Mouse (Mus musculus) embryonic facial prominence, embryonic 11.5 days (tissue): ENCODE measurements around the gene Mmp28. TPM values are rescaled to one million over a fixed set of nuclear protein-coding genes. Genes with fewer than 3 reads are reported as not detected.

Source experiments
- ATAC-seq: fragments of 200-750 bp; cut with Nextera tagmentation; replicated peaks from 2 replicates; pipeline ENCODE4 v1.8.0; 2017; ENCODE audit warnings: low read depth; ENCODE audit not compliant: insufficient number of reproducible peaks, low FRiP score, low TSS enrichment
- DNase-seq: peaks from one replicate; pipeline ENCODE4 v3.0.0-alpha.2; 2015; ENCODE audit warnings: low spot score
- H3K27ac ChIP-seq: fragments of 300-500 bp; sonication (generic); replicated peaks from 2 replicates; pipeline ENCODE4 v1.5.1; 2014; ENCODE audit warnings: mild to moderate bottlenecking, low read depth, low read length, control low read depth
- H3K27me3 ChIP-seq: fragments of 300-500 bp; sonication (generic); 2 replicates; pipeline ENCODE4 v1.6.1; 2014; ENCODE audit warnings: mild to moderate bottlenecking, low read length, moderate library complexity, mixed read lengths; ENCODE audit not compliant: control insufficient read depth, insufficient read depth
- H3K36me3 ChIP-seq: fragments of 300-500 bp; sonication (generic); replicated peaks from 2 replicates; pipeline ENCODE4 v1.6.1; 2014; ENCODE audit warnings: low read depth, mild to moderate bottlenecking, low read length, moderate library complexity, mixed read lengths; ENCODE audit not compliant: control insufficient read depth, insufficient read depth
- H3K4me1 ChIP-seq: fragments of 300-500 bp; sonication (generic); 2 replicates; pipeline ENCODE4 v1.6.1; 2014; ENCODE audit warnings: low read length, mixed read lengths; ENCODE audit not compliant: control insufficient read depth, insufficient read depth
- H3K4me2 ChIP-seq: fragments of 300-500 bp; sonication (generic); 2 replicates; pipeline ENCODE4 v1.6.1; 2014; ENCODE audit warnings: low read depth, mild to moderate bottlenecking, control low read depth, low read length, moderate library complexity
- H3K4me3 ChIP-seq: fragments of 300-500 bp; sonication (generic); 2 replicates; pipeline ENCODE4 v1.5.1; 2014; ENCODE audit warnings: low read depth, low read length, control low read depth
- H3K9ac ChIP-seq: fragments of 300-500 bp; sonication (generic); replicated peaks from 2 replicates; pipeline ENCODE4 v1.6.1; 2014; ENCODE audit warnings: mild to moderate bottlenecking, control low read depth, low read length
- H3K9me3 ChIP-seq: fragments of 300-500 bp; sonication (generic); replicated peaks from 2 replicates; pipeline ENCODE4 v1.6.1; 2016; ENCODE audit warnings: mild to moderate bottlenecking, low read length, inconsistent platforms, mixed read lengths; ENCODE audit not compliant: control insufficient read depth
- WGBS: fragments of 180-500 bp; shearing (Covaris S2); extraction: QIAGEN DNeasy Blood & Tissue Kit; methylation state at CpG from one replicate; pipeline ENCODE4 v1.1.7; 2014; 5-methylcytosine and 5-hydroxymethylcytosine counted together
- polyA plus RNA-seq: library from polyadenylated mRNA; unstranded; fragments of >200 nt; fragmentation: Nextera tagmentation; extraction: Ambion mirVana; gene quantifications from 2 replicates; pipeline ENCODE4 v1.2.1, GENCODE M21; 2014

Mmp28 gene
- polyA plus RNA-seq, 1 experiment from 2014 or later, result 3.2 TPM

DNA sequence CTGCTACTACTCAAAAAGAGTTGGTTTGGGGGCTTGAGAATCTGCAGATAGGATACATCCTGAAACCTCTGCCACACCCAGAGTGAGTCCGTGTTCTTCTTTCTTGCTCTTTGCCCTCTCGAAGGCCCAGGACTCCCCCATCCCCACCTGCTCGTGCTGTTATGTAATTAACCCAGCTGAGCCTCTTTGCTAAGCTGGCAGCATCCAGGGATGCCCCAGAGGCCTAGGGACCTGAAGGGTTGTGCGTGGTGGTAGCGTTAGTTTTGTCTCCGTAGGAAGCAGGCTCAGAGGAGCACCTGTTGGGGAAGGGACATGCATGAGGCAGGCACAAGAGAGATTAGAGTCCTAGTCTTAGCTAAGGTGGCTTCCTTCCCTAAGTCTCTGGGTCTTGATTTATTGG lies 52.4 kb downstream of the Mmp28 start:
- 34% methylated on average over 6 of the region's 6 CpGs for WGBS
- Histone ChIP-seq H3K9me3 (no peaks in the 10 kb centered on the region), H3K27me3 (no peaks in the 10 kb centered on the region), H3K27ac (no peak overlapping the region), H3K4me1 (peaks cover 5% of the 10 kb centered on the region; the same call in 1 of the 2 replicates), H3K4me2 (peak overlapping the region; percentile 95), H3K4me3 (no peak overlapping the region; the same call in 1 of the 2 replicates), H3K36me3 (no peaks in the 10 kb centered on the region), H3K9ac (no peak overlapping the region)
- DNase-seq (no peak), ATAC-seq (no peak)

DNA sequence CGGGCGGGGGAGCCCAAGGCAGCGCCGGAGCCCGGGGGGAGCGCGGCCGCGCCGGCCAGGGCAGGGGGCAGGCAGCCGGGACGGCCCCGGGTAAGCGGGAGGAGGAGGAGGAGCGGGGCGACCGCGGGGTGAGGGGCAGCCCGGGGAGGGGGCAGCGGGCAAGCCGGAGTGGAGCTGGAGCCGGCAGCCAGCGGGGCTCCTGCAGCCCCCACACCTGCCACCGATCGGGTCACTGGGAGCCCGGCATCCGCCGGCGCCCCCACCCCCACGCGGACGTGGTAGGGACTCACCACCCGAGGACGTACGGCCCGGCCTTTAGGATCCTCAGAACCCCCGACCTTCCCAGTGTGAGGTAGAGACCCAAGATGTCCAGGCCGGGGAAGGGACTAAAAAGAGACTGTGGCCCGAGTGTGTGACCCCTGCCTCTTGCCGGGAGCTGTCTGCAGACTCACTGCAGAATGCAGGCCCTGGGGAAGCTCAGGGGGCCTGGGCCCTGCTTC lies 53.0 kb downstream of the Mmp28 start:
- H3K4me3 ChIP-seq, result peak overlapping the region; percentile 72
- H3K9me3 ChIP-seq, result no peaks in the 10 kb centered on the region
- WGBS, result under 1% methylated on average over 35 of the region's 40 CpGs
- no peaks in the 10 kb centered on the region for H3K27me3 ChIP-seq
- H3K4me2 ChIP-seq, result peak overlapping the region; percentile 95
- H3K36me3 ChIP-seq, result no peaks in the 10 kb centered on the region
- H3K9ac ChIP-seq, result peak overlapping the region; percentile 71
- peak; percentile 40 for ATAC-seq
- no peak overlapping the region for H3K27ac ChIP-seq
- peaks cover 5% of the 10 kb centered on the region; the same call in 1 of the 2 replicates for H3K4me1 ChIP-seq
- DNase-seq, result peak; percentile 30

DNA sequence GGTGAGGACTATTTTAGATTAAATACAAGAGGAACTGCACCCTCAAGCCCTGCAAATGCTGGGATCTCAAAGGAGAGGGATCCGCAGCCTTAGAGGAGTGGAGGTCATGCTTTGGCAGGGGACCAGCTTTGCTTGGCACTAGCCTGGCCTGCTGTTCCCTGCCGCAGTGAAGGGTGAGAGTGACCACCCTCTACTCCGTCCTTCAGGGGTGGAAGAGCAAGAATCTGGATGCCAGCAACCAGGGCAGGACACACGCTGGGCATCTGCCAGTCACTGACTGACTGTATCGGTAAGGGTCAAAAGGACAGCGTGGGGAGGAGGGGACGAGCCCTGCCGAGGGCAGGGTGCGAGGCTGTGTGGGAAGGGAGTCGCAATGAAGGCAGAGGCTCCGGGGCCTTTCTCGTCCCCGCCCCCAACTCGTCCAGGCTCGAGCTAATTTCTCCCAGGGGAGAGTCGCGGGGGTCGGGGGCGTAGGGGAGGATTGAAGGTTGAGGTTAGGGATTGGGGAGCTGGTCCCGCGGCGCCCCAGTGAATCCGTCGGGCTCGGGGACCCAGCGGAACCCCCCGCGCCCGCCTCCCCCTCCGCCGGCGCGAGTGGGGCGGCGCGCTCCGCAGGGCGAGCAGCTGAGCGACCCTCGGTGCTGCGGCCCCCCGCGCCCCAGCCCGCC lies 53.6 kb downstream of the Mmp28 start, which contains the start of gene Rasl10b:
Gene Rasl10b (plus strand): TSS at position 51 of the 668 bp plus-strand sequence.
- H3K27ac ChIP-seq, result no peak within 1 kb of the TSS

DNA sequence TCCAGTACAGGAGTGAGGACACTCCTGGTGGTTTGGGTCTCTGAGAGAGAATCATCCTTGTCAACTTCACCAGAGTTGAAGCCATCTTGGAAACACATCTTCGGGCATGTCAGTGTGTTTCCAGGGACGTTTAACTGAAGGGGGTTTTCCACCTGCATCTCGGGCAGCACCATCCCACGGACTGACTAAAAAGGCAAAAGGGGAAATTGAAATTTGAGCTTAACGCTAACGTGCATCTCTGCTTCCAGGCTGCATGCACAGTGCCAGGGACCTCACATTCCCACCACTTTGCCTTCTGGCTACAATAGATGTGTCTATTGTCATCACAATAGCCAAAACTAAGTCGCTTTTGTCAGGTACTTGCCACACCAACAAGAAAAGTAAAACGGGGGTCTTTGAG lies 54.6 kb downstream of the Mmp28 start:
- DNase-seq (no peak), ATAC-seq (no peak)
- Histone ChIP-seq H3K4me2 (no peak overlapping the region), H3K9ac (no peak overlapping the region), H3K36me3 (peaks cover 5% of the 10 kb centered on the region), H3K4me1 (peaks cover 5% of the 10 kb centered on the region; the same call in 1 of the 2 replicates), H3K9me3 (no peaks in the 10 kb centered on the region), H3K27ac (no peak overlapping the region), H3K27me3 (no peaks in the 10 kb centered on the region), H3K4me3 (no peak overlapping the region)
- 31% methylated on average over 8 of the region's 8 CpGs for WGBS

More for the DNA sequence above, 53.6 kb downstream of the Mmp28 start, which contains the start of gene Rasl10b:
- H3K9me3 ChIP-seq, result no peaks in the 10 kb centered on the region
- DNase-seq (peak; percentile 63), ATAC-seq (peak; percentile 77)
- peak within 1 kb of the TSS; percentile 72 for H3K4me3 ChIP-seq
- H3K36me3 ChIP-seq, result no peaks in the 10 kb centered on the region
- WGBS, result 2% methylated on average over 27 of the region's 44 CpGs
- peak within 1 kb of the TSS; percentile 71 for H3K9ac ChIP-seq
- no peaks in the 10 kb centered on the region for H3K27me3 ChIP-seq
- peaks cover 5% of the 10 kb centered on the region; the same call in 1 of the 2 replicates for H3K4me1 ChIP-seq
- peak within 1 kb of the TSS; percentile 95 for H3K4me2 ChIP-seq

DNA sequence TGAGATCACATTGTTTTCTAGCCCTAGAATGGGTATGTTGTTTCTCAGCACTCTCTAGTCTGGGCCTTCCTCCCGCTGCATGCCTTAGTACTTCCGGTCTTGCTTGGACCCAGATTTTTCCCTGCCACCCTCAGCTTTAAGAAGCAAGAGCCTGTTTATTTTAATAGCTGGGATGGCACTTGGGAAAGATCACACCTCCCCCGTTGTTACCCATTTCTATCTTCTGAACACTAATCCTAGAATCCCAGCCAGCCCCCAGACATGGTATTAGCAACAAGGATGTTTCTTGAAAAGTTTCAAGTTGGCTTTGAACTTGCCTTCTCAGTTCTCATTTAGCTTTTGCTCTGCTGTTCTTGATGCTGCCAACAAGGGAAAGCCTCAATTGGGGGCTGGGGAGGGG lies 56.5 kb downstream of the Mmp28 start:
- Histone ChIP-seq H3K27ac (no peak overlapping the region), H3K9ac (no peak overlapping the region), H3K27me3 (no peaks in the 10 kb centered on the region), H3K36me3 (peaks cover 8% of the 10 kb centered on the region), H3K9me3 (no peaks in the 10 kb centered on the region), H3K4me1 (peaks cover 5% of the 10 kb centered on the region; the same call in 1 of the 2 replicates), H3K4me2 (no peak overlapping the region), H3K4me3 (no peak overlapping the region)
- no peak for ATAC-seq
- WGBS, result 51% methylated on average over 3 of the region's 3 CpGs
- no peak for DNase-seq

DNA sequence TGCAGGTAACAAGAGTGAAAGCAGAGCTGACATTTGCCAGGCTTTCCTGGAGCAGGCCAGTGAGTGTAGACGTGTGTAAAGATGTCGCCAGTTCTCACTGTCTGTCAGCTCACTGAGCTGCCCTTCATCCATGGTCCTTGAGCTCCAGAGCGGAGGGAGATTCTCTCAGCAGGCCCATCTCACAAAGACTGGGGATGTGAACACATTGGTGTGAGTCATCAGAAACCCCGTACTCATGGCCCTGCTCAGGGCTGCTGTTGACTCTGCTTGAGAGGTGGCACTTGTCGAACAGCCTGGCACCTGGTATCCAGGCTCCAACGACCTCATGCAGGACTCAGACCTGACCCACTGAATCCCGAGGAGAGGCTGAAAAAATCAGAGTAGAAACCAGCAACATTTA lies 59.1 kb downstream of the Mmp28 start:
- H3K36me3 ChIP-seq, result peaks cover 8% of the 10 kb centered on the region
- H3K9ac ChIP-seq, result no peak overlapping the region
- DNase-seq, result no peak
- H3K4me3 ChIP-seq, result no peak overlapping the region
- WGBS, result 86% methylated on average over 7 of the region's 7 CpGs
- H3K4me1 ChIP-seq, result no peaks in the 10 kb centered on the region
- no peaks in the 10 kb centered on the region for H3K27me3 ChIP-seq
- no peak for ATAC-seq
- H3K27ac ChIP-seq, result no peak overlapping the region
- H3K9me3 ChIP-seq, result no peaks in the 10 kb centered on the region
- no peak overlapping the region for H3K4me2 ChIP-seq

DNA sequence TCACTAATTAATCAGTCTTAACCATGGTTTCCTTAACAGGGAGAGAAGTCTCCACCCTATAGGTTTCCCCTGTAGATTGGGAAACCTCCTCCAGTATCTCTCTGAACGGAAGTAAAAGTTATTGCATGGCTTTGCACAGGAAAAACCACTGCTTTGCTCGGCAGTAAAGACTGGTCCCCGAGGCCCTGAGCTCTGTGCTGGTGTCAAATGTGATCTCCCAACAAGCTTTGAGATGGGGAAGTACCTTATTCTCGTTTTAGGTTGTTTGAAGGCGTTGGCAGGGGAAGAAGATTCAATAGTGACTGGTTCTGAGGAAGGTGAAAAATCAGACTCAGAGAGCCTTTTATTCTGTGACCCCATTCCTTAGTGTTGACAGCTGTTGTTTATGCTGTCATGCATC lies 64.1 kb downstream of the Mmp28 start:
- H3K9me3 ChIP-seq, result no peaks in the 10 kb centered on the region
- peaks cover 5% of the 10 kb centered on the region for H3K36me3 ChIP-seq
- H3K27me3 ChIP-seq, result no peaks in the 10 kb centered on the region
- no peak overlapping the region for H3K9ac ChIP-seq
- ATAC-seq, result no peak
- no peak for DNase-seq
- no peak overlapping the region for H3K4me2 ChIP-seq
- 81% methylated on average over 5 of the region's 5 CpGs for whole genome bisulfite sequencing
- H3K27ac ChIP-seq, result no peak overlapping the region
- no peaks in the 10 kb centered on the region for H3K4me1 ChIP-seq
- H3K4me3 ChIP-seq, result no peak overlapping the region

DNA sequence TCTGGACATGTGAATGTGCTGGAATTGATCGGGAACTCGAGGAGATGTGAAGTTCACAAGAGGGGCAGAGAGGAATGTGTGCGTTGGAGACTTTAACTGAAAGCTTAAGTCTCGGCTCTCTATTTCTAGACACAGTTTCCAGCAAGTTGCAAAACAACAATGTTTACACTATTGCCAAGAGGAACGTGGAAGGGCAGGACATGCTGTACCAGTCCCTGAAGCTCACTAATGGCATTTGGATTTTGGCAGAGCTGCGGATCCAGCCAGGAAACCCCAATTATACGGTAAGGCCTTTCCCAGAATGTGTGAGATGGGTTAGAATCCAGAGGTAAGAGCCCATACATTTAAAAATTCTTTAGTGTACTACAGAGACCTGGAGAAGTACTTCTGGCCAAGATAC lies 65.2 kb downstream of the Mmp28 start:
- DNase-seq (no peak), ATAC-seq (no peak)
- Histone ChIP-seq H3K27me3 (no peaks in the 10 kb centered on the region), H3K4me3 (no peak overlapping the region), H3K27ac (no peak overlapping the region), H3K9ac (no peak overlapping the region), H3K4me2 (no peak overlapping the region), H3K9me3 (no peaks in the 10 kb centered on the region), H3K4me1 (no peaks in the 10 kb centered on the region), H3K36me3 (no peaks in the 10 kb centered on the region; the same call in 1 of the 2 replicates)
- 92% methylated on average over 7 of the region's 7 CpGs for WGBS
